Comparison of ENCODE assay signal across 13 mouse cellular contexts in genomic region chr3:4796041-4796908, GRCm38 (mm10).
DNase-seq lines count a peak whose midpoint lies in the region; ATAC-seq and TF ChIP-seq lines count a peak whose summit lies in the region.
"Had no signal": no experiment of that assay in that cellular context is flagged by ENCODE, and none has a peak within 500 bp of the region (broad histone marks: within the 10 kb centered on the region; RNA-seq: fewer than 3 reads in every experiment).

No protein-coding gene starts in this region.

- H3K4me1 ChIP-seq in embryonic facial prominence, embryonic 12.5 days = peaks cover 2% of the 10 kb centered on the region; the same call in 1 of the 2 replicates
- H3K4me1 ChIP-seq in midbrain, embryonic 15.5 days = peaks cover 21% of the 10 kb centered on the region
- no peaks in the 10 kb centered on the region for H3K4me1 ChIP-seq in liver, embryonic 12.5 days

- H3K4me3 ChIP-seq in layer of hippocampus, adult 2 months = peak overlapping the region; percentile 31; the same call in 1 of the 2 replicates
- H3K4me3 ChIP-seq in embryonic facial prominence, embryonic 12.5 days = no peak overlapping the region
- H3K4me3 ChIP-seq in midbrain, embryonic 15.5 days = peak overlapping the region; percentile 37
- H3K4me3 ChIP-seq in liver, embryonic 12.5 days = no peak overlapping the region

- no peak overlapping the region for H3K27ac ChIP-seq in layer of hippocampus, adult 2 months
- H3K27ac ChIP-seq in embryonic facial prominence, embryonic 12.5 days = no peak overlapping the region
- H3K27ac ChIP-seq in midbrain, embryonic 15.5 days = peak overlapping the region; percentile 72
- no peak overlapping the region for H3K27ac ChIP-seq in liver, embryonic 12.5 days
- H3K27ac ChIP-seq: liver, embryonic 14.5 days had no signal

- no peaks in the 10 kb centered on the region for H3K36me3 ChIP-seq in embryonic facial prominence, embryonic 12.5 days
- H3K36me3 ChIP-seq in midbrain, embryonic 15.5 days (replicated peaks) = no peaks in the 10 kb centered on the region
- no peaks in the 10 kb centered on the region for H3K36me3 ChIP-seq in liver, embryonic 12.5 days

- no peak for DNase-seq in layer of hippocampus, adult 2 months (ENCODE audit: low spot score in 2 of 2)
- DNase-seq in layer of hippocampus, adult 18-20 months (ENCODE audit: low spot score in 2 of 2) = no peak
- DNase-seq in forelimb bud, embryonic 11.5 days (ENCODE audit: low read depth, low spot score) = peak; percentile 19
- DNase-seq in cerebellum, postnatal 4 days (ENCODE audit: low spot score in 2 of 2) = no peak
- no peak for DNase-seq in thymus, adult 18-20 months
- DNase-seq: adrenal gland, postnatal 14 days; B cell, adult 2 months; kidney, postnatal 25 days; thymus, postnatal 25 days had no signal

- ATAC-seq in embryonic facial prominence, embryonic 12.5 days (ENCODE audit: insufficient number of reproducible peaks, insufficient read depth, low FRiP score, low TSS enrichment) = 0 out of 2 replicates have a peak, but pooled peaks have one; percentile 41
- ATAC-seq in midbrain, embryonic 15.5 days (replicated peaks) = peak; percentile 82
- ATAC-seq in liver, embryonic 12.5 days = no peak

- no peaks in the 10 kb centered on the region for H3K9me3 ChIP-seq in embryonic facial prominence, embryonic 12.5 days
- H3K9me3 ChIP-seq in midbrain, embryonic 15.5 days = no peaks in the 10 kb centered on the region
- H3K9me3 ChIP-seq in liver, embryonic 12.5 days (replicated peaks) = no peaks in the 10 kb centered on the region

- H3K9ac ChIP-seq in embryonic facial prominence, embryonic 12.5 days = no peak overlapping the region
- H3K9ac ChIP-seq in midbrain, embryonic 15.5 days = no peak overlapping the region
- H3K9ac ChIP-seq in liver, embryonic 12.5 days = no peak overlapping the region
- H3K9ac ChIP-seq: liver, embryonic 14.5 days had no signal

- H3K4me2 ChIP-seq in embryonic facial prominence, embryonic 12.5 days (replicated peaks) = no peak overlapping the region
- peak overlapping the region; percentile 47 for H3K4me2 ChIP-seq in midbrain, embryonic 15.5 days
- H3K4me2 ChIP-seq in liver, embryonic 12.5 days = no peak overlapping the region

- TF ChIP-seq CTCF in layer of hippocampus, adult 2 months (conservative IDR thresholded peaks at IDR 0.05) = no peak

- WGBS in embryonic facial prominence, embryonic 12.5 days = 58% methylated on average over 6 of the region's 6 CpGs
- 26% methylated on average over 6 of the region's 6 CpGs for WGBS in midbrain, embryonic 15.5 days
- WGBS in liver, embryonic 12.5 days (ENCODE audit: insufficient replicate concordance) = 48% methylated on average over 6 of the region's 6 CpGs

- no peaks in the 10 kb centered on the region for H3K27me3 ChIP-seq in embryonic facial prominence, embryonic 12.5 days
- no peaks in the 10 kb centered on the region for H3K27me3 ChIP-seq in midbrain, embryonic 15.5 days (replicated peaks)
- no peaks in the 10 kb centered on the region for H3K27me3 ChIP-seq in liver, embryonic 12.5 days (replicated peaks)

Comparison
In these comparisons a context has a peak if more than half of its experiments do, and no peak if none do; other contexts are left out.
1. H3K4me3 ChIP-seq: peak in layer of hippocampus, adult 2 months (single experiment) and midbrain, embryonic 15.5 days (single experiment); none in embryonic facial prominence, embryonic 12.5 days (single experiment) and liver, embryonic 12.5 days (single experiment).